Mouse (Mus musculus) liver (tissue): ENCODE results near the gene Wdr20rt.
"Not testable (repeated sequence)": the region's sequence is repeated elsewhere in the genome, so short reads cannot be mapped to it uniquely, and the experiment has no call there.

ENCODE experiments used
- DNase-seq: peaks from one replicate; pipeline ENCODE4 v3.0.0-alpha.2; 2020; ENCODE audit warnings: mixed read lengths

Gene Wdr20rt

GRCm38 (mm10) chr12:65225467-65225945 lies at the start of gene Wdr20rt:
Gene Wdr20rt, plus strand, starts transcription at chr12:65225517.
- no peak for DNase-seq

GRCm38 (mm10) chr12:65187365-65187764 lies 38.0 kb upstream of the Wdr20rt start:
- DNase-seq, result no peak

GRCm38 (mm10) chr12:65189213-65189612 lies 36.1 kb upstream of the Wdr20rt start:
- DNase-seq, result no peak

GRCm38 (mm10) chr12:65194003-65194530 lies 31.2 kb upstream of the Wdr20rt start:
- DNase-seq, result no peak

GRCm38 (mm10) chr12:65201812-65202211 lies 23.5 kb upstream of the Wdr20rt start:
- DNase-seq, result no peak

GRCm38 (mm10) chr12:65206431-65206830 lies 18.9 kb upstream of the Wdr20rt start:
- no peak for DNase-seq

GRCm38 (mm10) chr12:65216404-65216840 lies 8.9 kb upstream of the Wdr20rt start:
- DNase-seq, result no peak

- no peak for DNase-seq
Observed at GRCm38 (mm10) chr12:65228628-65229027, 3.3 kb downstream of the Wdr20rt start.

GRCm38 (mm10) chr12:65229041-65229440 lies 3.7 kb downstream of the Wdr20rt start:
- DNase-seq, result no peak

GRCm38 (mm10) chr12:65232801-65233200 lies 7.5 kb downstream of the Wdr20rt start:
- not testable (repeated sequence) for DNase-seq

- no peak for DNase-seq
Observed at GRCm38 (mm10) chr12:65250116-65250738, 24.9 kb downstream of the Wdr20rt start.

GRCm38 (mm10) chr12:65256887-65257286 lies 31.6 kb downstream of the Wdr20rt start:
- DNase-seq, result no peak

- peak; percentile 39 for DNase-seq
Observed at GRCm38 (mm10) chr12:65258212-65259138, 33.2 kb downstream of the Wdr20rt start.

GRCm38 (mm10) chr12:65259139-65260111 lies 34.1 kb downstream of the Wdr20rt start:
- no peak for DNase-seq

- DNase-seq, result no peak
Observed at GRCm38 (mm10) chr12:65268311-65268984, 43.1 kb downstream of the Wdr20rt start.

GRCm38 (mm10) chr12:65269406-65269805 lies 44.1 kb downstream of the Wdr20rt start:
- no peak for DNase-seq

- no peak for DNase-seq
Observed at GRCm38 (mm10) chr12:65273807-65274206, 48.5 kb downstream of the Wdr20rt start.
